Mouse (Mus musculus): ENCODE data around the gene Gid4. TPM values are rescaled to one million over a fixed set of nuclear protein-coding genes. Genes with fewer than 3 reads are reported as not detected.
A peak's percentile ranks its signal among the peaks of the same experiment; 100 is the strongest.

The Gid4 gene
- 26.3 and 29.9 TPM in 2 replicates for polyA plus RNA-seq (2015; fragmentation: Nextera tagmentation; extraction: Ambion mirVana)

- WGBS: under 1% methylated on average over 73 of the region's 81 CpGs
- H3K27ac ChIP-seq: peak within 1 kb of the TSS; percentile 90
- H3K36me3 ChIP-seq: no peaks in the 10 kb centered on the region
- peak within 1 kb of the TSS; percentile 85 for H3K4me3 ChIP-seq
- H3K9me3 ChIP-seq: no peaks in the 10 kb centered on the region
- peak within 1 kb of the TSS; percentile 84 for H3K9ac ChIP-seq
- H3K4me1 ChIP-seq: peaks cover 26% of the 10 kb centered on the region
- ATAC-seq (ENCODE audit: insufficient number of reproducible peaks, low FRiP score, low TSS enrichment, low read depth): peak; percentile 98
- H3K4me2 ChIP-seq: peak within 1 kb of the TSS; percentile 66
- no peaks in the 10 kb centered on the region for H3K27me3 ChIP-seq
Observed at GRCm38 (mm10) chr11:60416963-60417716, at the start of gene Gid4. Gene Gid4 (plus strand): TSS chr11:60417145.

GRCm38 (mm10) chr11:60367256-60367655 lies 49.7 kb upstream of the Gid4 start:
- no peak overlapping the region for H3K4me3 ChIP-seq
- no peak overlapping the region for H3K4me2 ChIP-seq
- H3K9me3 ChIP-seq: no peaks in the 10 kb centered on the region
- 66% methylated on average over 3 of the region's 3 CpGs for WGBS
- H3K27ac ChIP-seq: 0 out of 2 replicates have a peak overlapping the region, but pooled peaks have one; percentile 82
- H3K4me1 ChIP-seq: peaks cover 19% of the 10 kb centered on the region
- ATAC-seq (ENCODE audit: insufficient number of reproducible peaks, low FRiP score, low TSS enrichment, low read depth): no peak
- H3K9ac ChIP-seq: no peak overlapping the region
- H3K27me3 ChIP-seq: no peaks in the 10 kb centered on the region
- H3K36me3 ChIP-seq: no peaks in the 10 kb centered on the region

- 52% methylated on average over 4 of the region's 4 CpGs for WGBS
- Histone ChIP-seq H3K4me2 (no peak overlapping the region), H3K36me3 (no peaks in the 10 kb centered on the region), H3K27me3 (no peaks in the 10 kb centered on the region), H3K9ac (no peak overlapping the region), H3K4me3 (no peak overlapping the region), H3K27ac (no peak overlapping the region), H3K9me3 (no peaks in the 10 kb centered on the region), H3K4me1 (peaks cover 19% of the 10 kb centered on the region)
- no peak for ATAC-seq (ENCODE audit: insufficient number of reproducible peaks, low FRiP score, low TSS enrichment, low read depth)
Observed at GRCm38 (mm10) chr11:60368909-60369308, 48.0 kb upstream of the Gid4 start.

GRCm38 (mm10) chr11:60369448-60369847 lies 47.5 kb upstream of the Gid4 start:
- Histone ChIP-seq H3K27ac (no peak overlapping the region; the same call in 1 of the 2 replicates), H3K9me3 (no peaks in the 10 kb centered on the region), H3K27me3 (no peaks in the 10 kb centered on the region), H3K9ac (no peak overlapping the region), H3K36me3 (no peaks in the 10 kb centered on the region), H3K4me1 (peaks cover 19% of the 10 kb centered on the region), H3K4me2 (no peak overlapping the region), H3K4me3 (no peak overlapping the region)
- no peak for ATAC-seq (ENCODE audit: insufficient number of reproducible peaks, low FRiP score, low TSS enrichment, low read depth)
- 29% methylated on average over 4 of the region's 4 CpGs for WGBS

- H3K27me3 ChIP-seq: no peaks in the 10 kb centered on the region
- no peak for ATAC-seq (ENCODE audit: insufficient number of reproducible peaks, low FRiP score, low TSS enrichment, low read depth)
- H3K27ac ChIP-seq: no peak overlapping the region
- no peak overlapping the region for H3K4me2 ChIP-seq
- no peaks in the 10 kb centered on the region for H3K9me3 ChIP-seq
- H3K4me1 ChIP-seq: peaks cover 19% of the 10 kb centered on the region
- WGBS: 86% methylated on average over 13 of the region's 13 CpGs
- no peaks in the 10 kb centered on the region for H3K36me3 ChIP-seq
- no peak overlapping the region for H3K4me3 ChIP-seq
- no peak overlapping the region for H3K9ac ChIP-seq
Observed at GRCm38 (mm10) chr11:60370431-60370830, 46.5 kb upstream of the Gid4 start.

GRCm38 (mm10) chr11:60374481-60374880 lies 42.5 kb upstream of the Gid4 start:
- Histone ChIP-seq H3K9me3 (no peaks in the 10 kb centered on the region), H3K4me1 (0 out of 2 replicates have a peak, but pooled peaks cover under 1% of the 10 kb centered on the region), H3K36me3 (no peaks in the 10 kb centered on the region), H3K4me2 (no peak overlapping the region), H3K27ac (no peak overlapping the region), H3K4me3 (no peak overlapping the region), H3K9ac (no peak overlapping the region), H3K27me3 (no peaks in the 10 kb centered on the region)
- 59% methylated on average over 6 of the region's 6 CpGs for WGBS
- no peak for ATAC-seq (ENCODE audit: insufficient number of reproducible peaks, low FRiP score, low TSS enrichment, low read depth)

- no peak overlapping the region for H3K9ac ChIP-seq
- WGBS: 90% methylated on average over 6 of the region's 6 CpGs
- H3K4me2 ChIP-seq: no peak overlapping the region
- no peaks in the 10 kb centered on the region for H3K9me3 ChIP-seq
- no peak for ATAC-seq (ENCODE audit: insufficient number of reproducible peaks, low FRiP score, low TSS enrichment, low read depth)
- no peaks in the 10 kb centered on the region for H3K36me3 ChIP-seq
- peaks cover 7% of the 10 kb centered on the region; the same call in 1 of the 2 replicates for H3K4me1 ChIP-seq
- H3K27me3 ChIP-seq: no peaks in the 10 kb centered on the region
- no peak overlapping the region for H3K27ac ChIP-seq
- H3K4me3 ChIP-seq: no peak overlapping the region
Observed at GRCm38 (mm10) chr11:60383518-60383917, 33.4 kb upstream of the Gid4 start.

GRCm38 (mm10) chr11:60384762-60385421 lies 32.1 kb upstream of the Gid4 start:
- ATAC-seq (ENCODE audit: insufficient number of reproducible peaks, low FRiP score, low TSS enrichment, low read depth): no peak
- no peaks in the 10 kb centered on the region for H3K36me3 ChIP-seq
- 0 out of 2 replicates have a peak overlapping the region, but pooled peaks have one; percentile 4 for H3K4me2 ChIP-seq
- H3K27ac ChIP-seq: no peak overlapping the region
- no peak overlapping the region for H3K9ac ChIP-seq
- H3K4me3 ChIP-seq: no peak overlapping the region
- no peaks in the 10 kb centered on the region for H3K27me3 ChIP-seq
- peaks cover 7% of the 10 kb centered on the region; the same call in 1 of the 2 replicates for H3K4me1 ChIP-seq
- 11% methylated on average over 16 of the region's 16 CpGs for WGBS
- no peaks in the 10 kb centered on the region for H3K9me3 ChIP-seq

GRCm38 (mm10) chr11:60385946-60386345 lies 31.0 kb upstream of the Gid4 start:
- no peak overlapping the region for H3K27ac ChIP-seq
- peaks cover 7% of the 10 kb centered on the region; the same call in 1 of the 2 replicates for H3K4me1 ChIP-seq
- H3K4me2 ChIP-seq: no peak overlapping the region
- no peak overlapping the region for H3K4me3 ChIP-seq
- ATAC-seq (ENCODE audit: insufficient number of reproducible peaks, low FRiP score, low TSS enrichment, low read depth): no peak
- WGBS: 83% methylated on average over 5 of the region's 5 CpGs
- no peak overlapping the region for H3K9ac ChIP-seq
- no peaks in the 10 kb centered on the region for H3K9me3 ChIP-seq
- H3K27me3 ChIP-seq: no peaks in the 10 kb centered on the region
- H3K36me3 ChIP-seq: no peaks in the 10 kb centered on the region

GRCm38 (mm10) chr11:60387944-60388343 lies 29.0 kb upstream of the Gid4 start:
- no peaks in the 10 kb centered on the region for H3K36me3 ChIP-seq
- no peak overlapping the region for H3K4me3 ChIP-seq
- no peak overlapping the region for H3K9ac ChIP-seq
- no peaks in the 10 kb centered on the region for H3K9me3 ChIP-seq
- WGBS: 81% methylated on average over 2 of the region's 2 CpGs
- no peak for ATAC-seq (ENCODE audit: insufficient number of reproducible peaks, low FRiP score, low TSS enrichment, low read depth)
- H3K4me2 ChIP-seq: no peak overlapping the region
- H3K4me1 ChIP-seq: peaks cover 7% of the 10 kb centered on the region; the same call in 1 of the 2 replicates
- H3K27ac ChIP-seq: no peak overlapping the region
- no peaks in the 10 kb centered on the region for H3K27me3 ChIP-seq

GRCm38 (mm10) chr11:60391346-60391745 lies 25.6 kb upstream of the Gid4 start:
- 82% methylated on average over 6 of the region's 6 CpGs for WGBS
- no peak for ATAC-seq (ENCODE audit: insufficient number of reproducible peaks, low FRiP score, low TSS enrichment, low read depth)
- Histone ChIP-seq H3K27me3 (no peaks in the 10 kb centered on the region), H3K27ac (no peak overlapping the region), H3K9ac (no peak overlapping the region), H3K4me1 (no peaks in the 10 kb centered on the region), H3K36me3 (no peaks in the 10 kb centered on the region), H3K4me3 (no peak overlapping the region), H3K9me3 (no peaks in the 10 kb centered on the region), H3K4me2 (no peak overlapping the region)

- 53% methylated on average over 6 of the region's 6 CpGs for WGBS
- ATAC-seq (ENCODE audit: insufficient number of reproducible peaks, low FRiP score, low TSS enrichment, low read depth): 0 out of 2 replicates have a peak, but pooled peaks have one; percentile 58
- Histone ChIP-seq H3K4me2 (no peak overlapping the region), H3K4me1 (no peaks in the 10 kb centered on the region), H3K36me3 (peaks cover 16% of the 10 kb centered on the region), H3K9ac (no peak overlapping the region), H3K27ac (no peak overlapping the region), H3K4me3 (no peak overlapping the region), H3K9me3 (no peaks in the 10 kb centered on the region), H3K27me3 (no peaks in the 10 kb centered on the region)
Observed at GRCm38 (mm10) chr11:60396546-60396945, 20.4 kb upstream of the Gid4 start.
